Mouse (Mus musculus): ENCODE results near the gene Sel1l3.

Gene Sel1l3

GRCm38 (mm10) chr5:53139566-53139965 is 74.2 kb downstream of the Sel1l3 start:
- no peak for DNase-seq

- DNase-seq: no peak
Observed at GRCm38 (mm10) chr5:53139140-53139539, 74.6 kb downstream of the Sel1l3 start.

- no peak for DNase-seq
Observed at GRCm38 (mm10) chr5:53138025-53138424, 75.7 kb downstream of the Sel1l3 start.

GRCm38 (mm10) chr5:53135984-53136383 is 77.7 kb downstream of the Sel1l3 start:
- DNase-seq: no peak

GRCm38 (mm10) chr5:53134003-53134402 is 79.7 kb downstream of the Sel1l3 start:
- DNase-seq: peak in 1 of 2 experiments; percentile 19

- DNase-seq: peak in 1 of 2 experiments; percentile 16
Observed at GRCm38 (mm10) chr5:53124701-53125100, 89.0 kb downstream of the Sel1l3 start.

GRCm38 (mm10) chr5:53123525-53124286 is 90.0 kb downstream of the Sel1l3 start:
- no peak for DNase-seq

- DNase-seq: no peak
Observed at GRCm38 (mm10) chr5:53119689-53120088, 94.0 kb downstream of the Sel1l3 start.

- no peak for DNase-seq
Observed at GRCm38 (mm10) chr5:53118212-53118611, 95.5 kb downstream of the Sel1l3 start.

GRCm38 (mm10) chr5:53114616-53115267 is 99.0 kb downstream of the Sel1l3 start:
- no peak for DNase-seq

GRCm38 (mm10) chr5:53112942-53113341 is 100.8 kb downstream of the Sel1l3 start:
- DNase-seq: no peak

GRCm38 (mm10) chr5:53111036-53111435 is 102.7 kb downstream of the Sel1l3 start:
- no peak for DNase-seq

GRCm38 (mm10) chr5:53110225-53110624 is 103.5 kb downstream of the Sel1l3 start:
- no peak for DNase-seq

- DNase-seq: no peak
Observed at GRCm38 (mm10) chr5:53108668-53109067, 105.1 kb downstream of the Sel1l3 start.

GRCm38 (mm10) chr5:53108026-53108425 is 105.7 kb downstream of the Sel1l3 start:
- DNase-seq: no peak

GRCm38 (mm10) chr5:53106731-53107130 is 107.0 kb downstream of the Sel1l3 start:
- DNase-seq: no peak

- DNase-seq: no peak
Observed at GRCm38 (mm10) chr5:53106125-53106524, 107.6 kb downstream of the Sel1l3 start.

GRCm38 (mm10) chr5:53105716-53106115 is 108.0 kb downstream of the Sel1l3 start:
- no peak for DNase-seq

GRCm38 (mm10) chr5:53104177-53104855 is 109.4 kb downstream of the Sel1l3 start:
- no peak for DNase-seq

- no peak for DNase-seq
Observed at GRCm38 (mm10) chr5:53101848-53102473, 111.8 kb downstream of the Sel1l3 start.

GRCm38 (mm10) chr5:53091331-53091730 is 122.4 kb downstream of the Sel1l3 start:
- no peak for DNase-seq

- no peak for DNase-seq
Observed at GRCm38 (mm10) chr5:53087452-53087851, 126.3 kb downstream of the Sel1l3 start.

GRCm38 (mm10) chr5:53078453-53078852 is 135.3 kb downstream of the Sel1l3 start:
- DNase-seq: no peak

All from thymus, adult 18-20 months (tissue).